Mouse (Mus musculus) midbrain, postnatal 0 days (tissue): ENCODE measurements around the gene Msx2. TPM values are rescaled to one million over a fixed set of nuclear protein-coding genes. Genes with fewer than 3 reads are reported as not detected.

ENCODE experiments used
- ATAC-seq: fragments of 200-750 bp; cut with Nextera tagmentation; 2 replicates; pipeline ENCODE4 v1.8.0; 2017; ENCODE audit warnings: moderate number of reproducible peaks, mild to moderate bottlenecking, moderate TSS enrichment, moderate library complexity; ENCODE audit not compliant: low FRiP score
- DNase-seq: peaks from one replicate; pipeline ENCODE4 v3.0.0-alpha.2; 2015; ENCODE audit warnings: low spot score
- H3K27ac ChIP-seq: fragments of 300-500 bp; sonication (generic); 2 replicates; pipeline ENCODE4 v1.5.1; 2014; ENCODE audit warnings: low read depth, mild to moderate bottlenecking, low read length, mixed read lengths
- H3K27me3 ChIP-seq: fragments of 300-500 bp; sonication (generic); 2 replicates; pipeline ENCODE4 v1.6.1; 2014; ENCODE audit warnings: low read length, control low read depth, mixed read lengths; ENCODE audit not compliant: insufficient read depth
- H3K36me3 ChIP-seq: fragments of 300-500 bp; sonication (generic); 2 replicates; pipeline ENCODE4 v1.6.1; 2014; ENCODE audit warnings: low read length, control low read depth, mixed read lengths; ENCODE audit not compliant: insufficient read depth
- H3K4me1 ChIP-seq: fragments of 300-500 bp; sonication (generic); 2 replicates; pipeline ENCODE4 v1.6.1; 2014; ENCODE audit warnings: mild to moderate bottlenecking, control low read depth, antibody characterized with exemption, low read length, mixed read lengths; ENCODE audit not compliant: insufficient read depth
- H3K4me2 ChIP-seq: fragments of 300-500 bp; sonication (generic); 2 replicates; pipeline ENCODE4 v1.6.1; 2014; ENCODE audit warnings: low read depth, mild to moderate bottlenecking, low read length, mixed read lengths; ENCODE audit not compliant: poor library complexity, severe bottlenecking
- H3K4me3 ChIP-seq: fragments of 300-500 bp; sonication (generic); 2 replicates; pipeline ENCODE4 v1.5.1; 2014; ENCODE audit warnings: low read depth, mild to moderate bottlenecking, low read length, moderate library complexity
- H3K9ac ChIP-seq: fragments of 300-500 bp; sonication (generic); replicated peaks from 2 replicates; pipeline ENCODE4 v1.6.1; 2014; ENCODE audit warnings: mild to moderate bottlenecking, low read length, moderate library complexity, mixed read lengths; ENCODE audit not compliant: poor library complexity, severe bottlenecking
- H3K9me3 ChIP-seq: fragments of 300-500 bp; sonication (generic); 2 replicates; pipeline ENCODE4 v1.6.1; 2016; ENCODE audit warnings: low read length, control low read depth
- CTCF ChIP-seq: IDR thresholded peaks from 2 replicates; pipeline ENCODE4 v1.5.1; 2016; ENCODE audit warnings: antibody characterized with exemption, mild to moderate bottlenecking
- WGBS: fragments of 180-500 bp; shearing (Covaris S2); extraction: QIAGEN DNeasy Blood & Tissue Kit; methylation state at CpG from one replicate; pipeline ENCODE4 v1.1.7; 2014; 5-methylcytosine and 5-hydroxymethylcytosine counted together
- polyA plus RNA-seq: library from polyadenylated mRNA; unstranded; fragments of >200 nt; fragmentation: Nextera tagmentation; extraction: Ambion mirVana; gene quantifications from 2 replicates; pipeline ENCODE4 v1.2.1, GENCODE M21; 2015
- total RNA-seq: library from RNA; depleted of rRNA; stranded (reverse); fragments of >200 nt; gene quantifications from 2 replicates; pipeline ENCODE4 v1.2.3, GENCODE M21; 2014

Gene Msx2
- total and polyA plus RNA-seq, 2 experiments from 2014 or later = 0.23 to 2.2 TPM

DNA sequence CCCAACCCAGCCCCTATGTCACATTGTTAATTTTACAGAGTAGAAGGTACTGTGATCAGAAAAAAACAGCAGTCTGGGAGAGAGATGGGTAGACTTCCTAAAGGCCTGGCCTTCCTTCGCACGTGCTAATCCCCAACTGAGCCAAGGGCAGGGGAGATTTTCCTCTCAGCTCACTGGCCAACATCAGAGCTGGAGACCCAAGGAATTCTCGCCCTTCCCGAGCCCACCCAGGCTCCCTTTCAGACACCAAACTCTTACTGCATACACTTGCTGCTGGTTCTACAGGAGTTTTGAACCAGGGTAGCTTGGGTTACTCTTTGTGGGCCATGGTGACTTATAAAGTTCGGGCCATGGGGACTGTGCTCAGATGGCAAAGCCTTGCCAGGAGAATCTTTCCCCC lies 3.1 kb downstream of the Msx2 start:
- TF ChIP-seq CTCF = no peak
- no peak for ATAC-seq

DNA sequence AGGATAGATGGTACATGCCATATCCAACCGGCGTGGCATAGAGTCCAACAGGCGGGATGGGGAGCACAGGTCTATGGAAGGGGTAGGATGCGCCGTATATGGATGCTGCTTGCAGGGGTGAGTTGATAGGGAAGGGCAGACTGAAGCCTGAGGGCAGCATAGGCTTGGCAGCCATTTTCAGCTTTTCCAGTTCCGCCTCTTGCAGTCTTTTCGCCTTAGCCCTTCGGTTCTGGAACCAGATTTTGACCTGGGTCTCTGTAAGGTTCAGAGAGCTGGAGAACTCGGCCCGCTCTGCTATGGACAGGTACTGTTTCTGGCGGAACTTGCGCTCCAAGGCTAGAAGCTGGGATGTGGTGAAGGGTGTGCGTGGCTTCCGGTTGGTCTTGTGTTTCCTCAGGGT lies 4.7 kb downstream of the Msx2 start:
- Histone ChIP-seq H3K9me3 (no peaks in the 10 kb centered on the region), H3K4me1 (no peaks in the 10 kb centered on the region), H3K9ac (no peak overlapping the region), H3K27ac (no peak overlapping the region), H3K4me3 (no peak overlapping the region), H3K27me3 (peaks cover 75% of the 10 kb centered on the region), H3K36me3 (no peaks in the 10 kb centered on the region), H3K4me2 (no peak overlapping the region)
- no peak for DNase-seq
- no peak for ATAC-seq
- no peak for TF ChIP-seq CTCF
- WGBS = 33% methylated on average over 14 of the region's 14 CpGs

More for the DNA sequence above, 3.1 kb downstream of the Msx2 start:
- Histone ChIP-seq H3K4me3 (no peak overlapping the region), H3K27ac (no peak overlapping the region), H3K4me1 (no peaks in the 10 kb centered on the region), H3K4me2 (no peak overlapping the region), H3K27me3 (peaks cover 77% of the 10 kb centered on the region), H3K9ac (no peak overlapping the region), H3K36me3 (no peaks in the 10 kb centered on the region), H3K9me3 (no peaks in the 10 kb centered on the region)
- 28% methylated on average over 5 of the region's 5 CpGs for WGBS
- no peak for DNase-seq

DNA sequence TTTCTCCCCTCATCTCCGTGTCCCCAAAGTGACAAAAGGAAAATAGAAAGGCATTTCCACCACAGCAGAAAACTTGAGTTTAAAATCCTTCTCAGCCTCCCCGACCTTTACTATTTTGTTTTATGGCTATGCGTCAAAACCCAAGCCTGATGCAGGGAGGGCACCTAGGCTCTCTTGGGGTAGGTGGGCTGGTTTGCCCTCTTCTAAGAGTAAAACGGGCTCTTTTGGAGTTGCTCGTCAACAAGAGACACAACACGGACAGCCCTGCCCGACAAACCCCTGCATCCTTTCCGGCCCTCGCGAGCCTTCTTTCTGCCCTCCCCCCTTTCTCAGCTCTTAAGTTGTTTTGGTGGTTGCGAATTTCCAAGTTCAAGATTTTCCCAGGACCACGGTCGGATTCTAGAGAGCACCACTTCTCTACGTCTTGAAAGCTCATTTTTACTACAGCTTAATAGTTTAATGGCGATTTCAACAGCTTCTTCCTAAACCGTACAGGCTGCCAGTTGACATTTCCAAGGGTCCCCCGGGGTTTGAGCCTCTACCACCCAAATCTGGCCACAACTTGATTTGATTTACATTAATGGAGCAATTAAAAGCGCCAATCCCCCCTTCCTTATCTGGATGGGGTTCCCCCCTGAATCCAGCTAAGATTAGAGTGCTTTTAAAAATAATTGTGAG lies 6.5 kb downstream of the Msx2 start:
- Histone ChIP-seq H3K36me3 (no peaks in the 10 kb centered on the region), H3K9ac (no peak overlapping the region), H3K4me1 (no peaks in the 10 kb centered on the region), H3K27me3 (peaks cover 78% of the 10 kb centered on the region), H3K4me3 (no peak overlapping the region), H3K4me2 (no peak overlapping the region), H3K9me3 (no peaks in the 10 kb centered on the region), H3K27ac (no peak overlapping the region)
- no peak for TF ChIP-seq CTCF
- no peak for DNase-seq
- no peak for ATAC-seq
- WGBS = 4% methylated on average over 18 of the region's 18 CpGs

DNA sequence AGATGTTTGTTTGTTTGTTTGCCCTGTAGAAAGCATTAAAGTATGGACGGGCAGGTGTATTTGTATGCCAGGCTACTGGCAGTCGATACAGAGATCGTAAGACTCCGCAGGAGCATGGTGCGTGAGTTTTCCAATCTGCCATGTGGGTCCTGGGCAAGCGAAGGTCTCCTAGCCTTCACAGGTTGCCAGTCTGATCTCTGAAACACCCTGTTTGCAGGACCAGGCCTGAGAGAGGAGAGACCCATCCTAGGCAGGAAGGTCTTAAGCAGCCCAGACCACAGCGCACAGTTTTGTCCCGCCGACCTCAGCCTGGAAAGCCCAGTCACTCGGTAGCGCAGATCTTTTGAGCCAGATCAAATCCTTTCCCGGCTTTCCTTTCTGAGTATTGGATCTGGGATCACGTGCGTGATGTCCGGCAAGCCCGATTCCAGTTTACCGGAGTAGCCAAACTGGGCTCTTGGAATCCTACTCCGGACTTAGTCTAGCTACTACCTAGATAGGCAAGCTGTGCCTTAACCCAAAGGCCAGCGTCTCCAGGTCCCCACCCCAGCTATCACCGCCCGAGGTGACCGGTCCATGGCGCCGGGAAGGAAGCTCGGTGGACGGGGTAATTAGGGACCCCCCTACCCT lies 7.6 kb downstream of the Msx2 start:
- Histone ChIP-seq H3K4me1 (no peaks in the 10 kb centered on the region), H3K4me2 (no peak overlapping the region), H3K9me3 (no peaks in the 10 kb centered on the region), H3K36me3 (no peaks in the 10 kb centered on the region), H3K4me3 (no peak overlapping the region), H3K27me3 (peaks cover 78% of the 10 kb centered on the region), H3K27ac (no peak overlapping the region), H3K9ac (no peak overlapping the region)
- DNase-seq = no peak
- 1% methylated on average over 26 of the region's 26 CpGs for WGBS
- ATAC-seq = no peak
- TF ChIP-seq CTCF = no peak

DNA sequence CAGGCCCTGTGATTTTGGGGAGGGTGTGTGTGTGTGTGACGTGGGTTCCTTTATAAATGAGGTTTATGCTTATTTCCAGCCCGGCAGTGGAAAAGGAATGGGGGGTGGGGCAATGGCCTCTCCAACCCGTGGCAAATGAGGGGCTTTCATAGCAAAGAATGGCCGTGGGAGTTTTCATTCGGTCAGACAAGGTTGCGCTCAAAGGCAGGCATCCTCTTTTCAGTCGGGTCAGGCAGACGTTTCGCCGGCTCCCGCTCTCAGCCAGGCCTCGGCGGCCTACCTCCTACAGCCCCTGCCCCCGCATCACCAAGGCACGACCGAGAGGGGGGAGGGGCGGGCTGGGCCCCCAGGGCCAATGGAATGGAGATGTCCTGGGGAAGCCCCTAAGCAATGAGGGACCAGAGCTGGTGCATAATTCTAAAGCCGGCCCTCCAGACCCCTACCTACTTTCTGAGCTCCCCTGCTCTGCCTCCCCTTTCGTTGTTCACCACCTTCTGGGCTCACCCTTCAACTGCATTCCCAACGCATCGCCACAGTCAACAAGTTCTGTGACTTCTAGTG lies 8.4 kb downstream of the Msx2 start:
- Histone ChIP-seq H3K27me3 (peaks cover 71% of the 10 kb centered on the region), H3K36me3 (no peaks in the 10 kb centered on the region), H3K4me2 (no peak overlapping the region), H3K27ac (no peak overlapping the region), H3K4me1 (no peaks in the 10 kb centered on the region), H3K9ac (no peak overlapping the region), H3K9me3 (no peaks in the 10 kb centered on the region), H3K4me3 (no peak overlapping the region)
- DNase-seq (peak; percentile 25), ATAC-seq (no peak; the same call in 1 of the 2 replicates)
- TF ChIP-seq CTCF = no peak
- 3% methylated on average over 21 of the region's 21 CpGs for WGBS

DNA sequence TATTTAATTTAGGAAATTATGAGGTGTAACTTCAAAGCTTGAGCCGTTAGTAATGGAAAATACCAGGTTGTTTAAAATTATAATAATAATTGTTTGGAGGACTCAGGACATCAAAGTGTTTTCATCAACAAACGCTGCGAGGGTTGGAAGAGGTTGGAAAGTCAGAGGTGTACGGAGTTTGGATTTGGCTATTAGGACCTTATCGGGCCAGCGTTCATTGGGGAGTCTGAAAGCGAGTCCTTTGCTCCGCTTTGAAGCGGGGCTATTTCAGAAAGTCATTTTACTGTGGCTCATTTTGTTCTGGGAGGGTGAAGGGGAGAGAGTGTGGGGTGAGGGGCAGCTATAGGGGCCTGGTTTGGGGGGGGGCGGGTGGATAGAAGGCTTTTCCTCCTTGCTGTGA lies 8.9 kb downstream of the Msx2 start:
- H3K36me3 ChIP-seq = no peaks in the 10 kb centered on the region
- no peak overlapping the region for H3K27ac ChIP-seq
- H3K4me1 ChIP-seq = no peaks in the 10 kb centered on the region
- TF ChIP-seq CTCF = no peak
- H3K27me3 ChIP-seq = peaks cover 66% of the 10 kb centered on the region
- no peak overlapping the region for H3K4me3 ChIP-seq
- WGBS = 6% methylated on average over 10 of the region's 10 CpGs
- DNase-seq (no peak), ATAC-seq (no peak)
- H3K9ac ChIP-seq = no peak overlapping the region
- no peak overlapping the region for H3K4me2 ChIP-seq
- no peaks in the 10 kb centered on the region for H3K9me3 ChIP-seq
